Mouse (Mus musculus) embryonic facial prominence, embryonic 15.5 days (tissue): ENCODE measurements around the gene Macf1. TPM values are rescaled to one million over a fixed set of nuclear protein-coding genes. Genes with fewer than 3 reads are reported as not detected.
A peak's percentile ranks its signal among the peaks of the same experiment; 100 is the strongest.

ENCODE experiments used
- ATAC-seq: fragments of 200-750 bp; cut with Nextera tagmentation; 2 replicates; pipeline ENCODE4 v1.8.0; 2017; ENCODE audit warnings: low read depth, moderate TSS enrichment; ENCODE audit not compliant: insufficient number of reproducible peaks, low FRiP score, low TSS enrichment
- H3K27ac ChIP-seq: fragments of 300-500 bp; sonication (generic); replicated peaks from 2 replicates; pipeline ENCODE4 v1.5.1; 2015; ENCODE audit warnings: mild to moderate bottlenecking, inconsistent platforms
- H3K27me3 ChIP-seq: fragments of 300-500 bp; sonication (generic); 2 replicates; pipeline ENCODE4 v1.6.1; 2015; ENCODE audit warnings: inconsistent platforms
- H3K36me3 ChIP-seq: fragments of 300-500 bp; sonication (generic); 2 replicates; pipeline ENCODE4 v1.6.1; 2015; ENCODE audit warnings: mild to moderate bottlenecking, inconsistent platforms
- H3K4me1 ChIP-seq: fragments of 300-500 bp; sonication (generic); 2 replicates; pipeline ENCODE4 v1.6.1; 2015; ENCODE audit warnings: inconsistent platforms
- H3K4me2 ChIP-seq: fragments of 300-500 bp; sonication (generic); replicated peaks from 2 replicates; pipeline ENCODE4 v1.6.1; 2015; ENCODE audit warnings: mild to moderate bottlenecking, inconsistent platforms
- H3K4me3 ChIP-seq: fragments of 300-500 bp; sonication (generic); replicated peaks from 2 replicates; pipeline ENCODE4 v1.5.1; 2015; ENCODE audit warnings: mild to moderate bottlenecking, inconsistent platforms
- H3K9ac ChIP-seq: fragments of 300-500 bp; sonication (generic); 2 replicates; pipeline ENCODE4 v1.6.1; 2015; ENCODE audit warnings: inconsistent platforms
- H3K9me3 ChIP-seq: fragments of 300-500 bp; sonication (generic); replicated peaks from 2 replicates; pipeline ENCODE4 v1.6.1; 2016; ENCODE audit warnings: inconsistent platforms
- WGBS: fragments of 180-500 bp; shearing (Covaris S2); methylation state at CpG from one replicate; pipeline ENCODE4 v1.1.7; 2015; 5-methylcytosine and 5-hydroxymethylcytosine counted together
- polyA plus RNA-seq: library from polyadenylated mRNA; unstranded; fragments of >200 nt; fragmentation: Nextera tagmentation; extraction: Ambion mirVana; gene quantifications from 2 replicates; pipeline ENCODE4 v1.2.1, GENCODE M21; 2015

Macf1 gene
- polyA plus RNA-seq, 1 experiment from 2014 or later = 42.5 TPM

DNA sequence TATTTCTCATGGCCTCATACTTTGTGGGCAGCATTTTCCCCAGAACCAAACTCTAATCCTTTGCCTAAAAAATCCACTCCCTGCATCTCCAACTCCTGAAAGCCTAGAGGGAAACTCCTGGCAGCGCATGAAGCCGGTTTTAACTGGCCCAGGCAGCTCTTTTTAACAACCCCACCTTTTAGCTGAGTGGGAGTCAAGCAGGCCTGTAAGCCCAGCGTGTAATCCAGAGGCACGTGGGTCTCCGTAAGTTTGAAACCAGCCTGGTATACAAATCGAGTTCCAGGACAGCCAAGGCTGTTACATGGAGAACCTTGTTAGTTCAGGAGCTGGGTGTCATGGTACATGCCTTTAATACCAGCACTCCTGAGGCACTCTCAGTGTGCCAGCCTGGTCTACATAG lies 14.5 kb downstream of the Macf1 start:
- Histone ChIP-seq H3K9me3 (no peaks in the 10 kb centered on the region), H3K4me2 (no peak overlapping the region), H3K36me3 (peaks cover 3% of the 10 kb centered on the region; the same call in 1 of the 2 replicates), H3K4me3 (no peak overlapping the region), H3K27ac (no peak overlapping the region), H3K9ac (no peak overlapping the region), H3K4me1 (peaks cover 16% of the 10 kb centered on the region), H3K27me3 (no peaks in the 10 kb centered on the region)
- ATAC-seq = no peak
- 63% methylated on average over 6 of the region's 6 CpGs for WGBS

DNA sequence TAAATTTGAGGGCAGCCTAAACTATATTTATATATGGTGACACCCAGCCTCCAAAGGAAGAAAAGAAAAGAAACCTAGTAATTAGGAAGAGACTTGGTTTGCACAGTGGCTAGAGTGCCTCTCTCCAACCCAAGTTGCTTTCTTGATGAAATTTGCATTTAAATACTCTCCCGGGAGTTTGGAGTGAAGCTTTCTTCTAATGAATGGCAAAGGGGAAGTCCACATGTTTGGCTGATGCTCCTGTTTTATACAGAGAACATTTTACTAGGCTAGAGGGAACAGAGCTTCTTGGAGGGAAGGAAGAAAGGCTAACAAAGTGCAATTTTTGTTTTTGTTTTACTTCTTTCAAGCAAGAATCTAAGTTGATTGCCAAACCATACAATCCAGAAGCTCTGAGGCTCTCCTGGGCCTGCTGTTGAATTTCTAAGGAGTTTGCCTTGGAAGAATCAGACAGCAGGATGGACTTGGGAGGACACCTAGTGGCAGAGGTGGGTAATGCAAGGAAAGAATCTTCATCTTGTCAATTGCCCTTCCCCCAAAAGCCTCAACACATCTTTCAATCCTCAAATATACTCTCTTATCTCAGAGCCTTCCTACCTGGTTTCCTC lies 16.8 kb downstream of the Macf1 start:
- Histone ChIP-seq H3K27me3 (no peaks in the 10 kb centered on the region), H3K36me3 (peaks cover 3% of the 10 kb centered on the region; the same call in 1 of the 2 replicates), H3K4me2 (no peak overlapping the region), H3K9me3 (no peaks in the 10 kb centered on the region), H3K9ac (no peak overlapping the region), H3K4me1 (peaks cover 27% of the 10 kb centered on the region), H3K27ac (peak overlapping the region; percentile 55), H3K4me3 (no peak overlapping the region)
- no peak for ATAC-seq
- 27% methylated on average over 1 of the region's 1 CpGs for WGBS

DNA sequence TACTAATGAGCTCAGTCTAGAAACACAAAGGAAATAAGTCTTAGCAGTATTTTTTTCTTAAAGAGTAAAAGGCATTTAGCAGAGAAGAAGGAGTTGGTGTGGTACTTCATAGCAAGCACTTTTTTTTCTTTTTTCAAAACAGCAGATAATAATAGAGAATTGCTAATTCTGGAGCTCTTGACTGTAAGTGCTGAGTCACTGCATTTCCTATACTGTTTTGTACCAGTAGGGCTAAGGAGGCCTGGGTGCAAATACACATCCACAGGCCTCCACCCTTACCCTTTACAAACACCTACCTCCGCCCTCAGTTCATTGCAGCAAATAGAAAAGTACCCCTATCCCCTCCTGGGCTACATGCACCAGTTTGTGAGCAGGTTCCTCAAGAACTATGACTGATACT lies 17.6 kb downstream of the Macf1 start:
- H3K27me3 ChIP-seq = no peaks in the 10 kb centered on the region
- H3K4me2 ChIP-seq = no peak overlapping the region
- ATAC-seq = no peak
- peaks cover 3% of the 10 kb centered on the region; the same call in 1 of the 2 replicates for H3K36me3 ChIP-seq
- no peak overlapping the region for H3K4me3 ChIP-seq
- H3K27ac ChIP-seq = peak overlapping the region; percentile 55; the same call in 1 of the 2 replicates
- no peaks in the 10 kb centered on the region for H3K9me3 ChIP-seq
- H3K9ac ChIP-seq = no peak overlapping the region
- 86% methylated on average over 1 of the region's 1 CpGs for WGBS
- peaks cover 35% of the 10 kb centered on the region for H3K4me1 ChIP-seq

DNA sequence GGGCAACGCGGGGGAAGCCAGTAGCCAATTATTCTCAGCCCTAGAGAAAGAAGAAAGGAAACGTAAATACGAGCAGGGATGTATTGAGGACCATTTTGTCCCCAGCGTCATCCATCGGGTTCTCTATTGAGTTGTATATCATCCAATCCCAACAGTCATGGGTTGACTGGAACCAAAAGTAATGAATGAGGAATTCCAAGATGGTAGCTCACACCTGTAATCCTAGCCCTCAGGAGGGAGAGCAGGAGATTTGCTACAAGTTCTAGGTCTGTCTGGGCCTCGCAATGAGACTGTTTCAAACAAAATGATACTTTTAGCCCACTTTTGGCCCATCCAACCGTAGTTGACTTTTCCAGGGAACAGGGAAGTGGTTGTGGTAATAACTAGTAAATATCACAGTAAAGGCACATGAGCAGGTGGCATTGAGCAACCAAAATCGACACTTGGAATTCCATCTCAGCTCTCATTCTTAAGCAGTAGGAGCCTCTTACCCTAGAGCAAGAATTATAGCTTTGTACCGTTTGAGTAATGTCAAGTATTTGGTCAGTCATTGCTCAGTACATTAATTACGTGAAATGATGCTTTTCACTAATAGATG lies 18.4 kb downstream of the Macf1 start:
- peaks cover 37% of the 10 kb centered on the region for H3K4me1 ChIP-seq
- no peak for ATAC-seq
- H3K36me3 ChIP-seq = no peaks in the 10 kb centered on the region
- peak overlapping the region; percentile 96 for H3K27ac ChIP-seq
- H3K4me2 ChIP-seq = peak overlapping the region; percentile 78
- peak overlapping the region; percentile 96 for H3K9ac ChIP-seq
- H3K4me3 ChIP-seq = peak overlapping the region; percentile 91
- WGBS = 34% methylated on average over 11 of the region's 11 CpGs
- no peaks in the 10 kb centered on the region for H3K9me3 ChIP-seq
- no peaks in the 10 kb centered on the region for H3K27me3 ChIP-seq

DNA sequence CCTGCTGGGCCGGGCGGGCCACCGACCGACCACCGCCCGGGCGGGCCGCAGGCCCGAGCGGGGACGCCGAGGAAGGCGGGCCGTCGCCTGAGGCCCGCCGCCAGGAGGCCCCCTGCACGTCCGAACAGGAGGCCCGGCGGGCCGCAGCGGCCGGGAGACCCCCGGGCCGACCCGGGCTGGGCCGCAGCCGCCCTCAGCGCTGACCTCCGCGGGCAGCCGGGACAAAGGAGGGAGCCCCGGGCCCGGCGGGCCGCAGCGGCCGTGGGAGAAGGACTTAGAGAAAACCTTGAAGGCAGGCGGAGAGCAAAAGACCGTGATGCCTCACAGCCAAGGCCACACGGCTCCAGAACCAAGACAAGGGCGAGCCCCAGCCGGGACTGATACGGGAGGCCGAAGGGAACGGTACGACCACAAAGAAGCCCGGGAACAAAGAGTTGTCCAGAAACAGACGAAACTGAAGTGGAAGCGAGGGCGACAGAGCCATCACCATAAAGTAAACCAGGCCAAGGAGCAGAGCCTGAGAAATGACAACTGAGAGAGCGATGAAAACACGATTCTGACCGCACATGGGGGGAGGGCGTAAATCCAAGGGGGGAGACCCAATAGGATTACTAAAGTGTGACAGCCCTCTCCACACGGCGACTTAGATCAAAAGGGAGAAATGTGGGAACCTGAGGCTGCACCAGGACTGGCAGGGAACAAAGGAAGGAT lies 19.1 kb downstream of the Macf1 start:
- Histone ChIP-seq H3K4me3 (peak overlapping the region; percentile 91), H3K9me3 (no peaks in the 10 kb centered on the region), H3K36me3 (no peaks in the 10 kb centered on the region), H3K9ac (peak overlapping the region; percentile 96), H3K27me3 (no peaks in the 10 kb centered on the region), H3K4me2 (peak overlapping the region; percentile 78), H3K4me1 (peaks cover 37% of the 10 kb centered on the region), H3K27ac (peak overlapping the region; percentile 96)
- WGBS = 1% methylated on average over 58 of the region's 58 CpGs
- peak; percentile 2; the same call in 1 of the 2 replicates for ATAC-seq

GRCm38 (mm10) chr4:123664021-123664950 lies 19.9 kb downstream of the Macf1 start:
- under 1% methylated on average over 105 of the region's 125 CpGs for WGBS
- H3K4me3 ChIP-seq = peak overlapping the region; percentile 91
- no peaks in the 10 kb centered on the region for H3K36me3 ChIP-seq
- no peaks in the 10 kb centered on the region for H3K27me3 ChIP-seq
- peak overlapping the region; percentile 96 for H3K27ac ChIP-seq
- H3K9me3 ChIP-seq = no peaks in the 10 kb centered on the region
- peak overlapping the region; percentile 78 for H3K4me2 ChIP-seq
- ATAC-seq = peak; percentile 89
- peak overlapping the region; percentile 96 for H3K9ac ChIP-seq
- peaks cover 37% of the 10 kb centered on the region for H3K4me1 ChIP-seq

- Histone ChIP-seq H3K9me3 (no peaks in the 10 kb centered on the region), H3K27me3 (no peaks in the 10 kb centered on the region), H3K36me3 (no peaks in the 10 kb centered on the region), H3K9ac (peak overlapping the region; percentile 96), H3K4me2 (peak overlapping the region; percentile 78), H3K4me1 (peaks cover 37% of the 10 kb centered on the region), H3K27ac (peak overlapping the region; percentile 96), H3K4me3 (peak overlapping the region; percentile 91)
- 0% methylated on average over 10 of the region's 12 CpGs for WGBS
- no peak for ATAC-seq
These were observed 20.5 kb downstream of the Macf1 start for GRCm38 (mm10) chr4:123663688-123663965.

GRCm38 (mm10) chr4:123662914-123663687 lies 21.1 kb downstream of the Macf1 start:
- Histone ChIP-seq H3K27ac (peak overlapping the region; percentile 96), H3K4me3 (peak overlapping the region; percentile 91), H3K9ac (peak overlapping the region; percentile 96), H3K9me3 (no peaks in the 10 kb centered on the region), H3K27me3 (no peaks in the 10 kb centered on the region), H3K4me2 (peak overlapping the region; percentile 78), H3K4me1 (peaks cover 37% of the 10 kb centered on the region), H3K36me3 (no peaks in the 10 kb centered on the region)
- no peak for ATAC-seq
- WGBS = 3% methylated on average over 15 of the region's 15 CpGs

- Histone ChIP-seq H3K27me3 (no peaks in the 10 kb centered on the region), H3K4me3 (no peak overlapping the region), H3K27ac (no peak overlapping the region), H3K4me1 (peaks cover 17% of the 10 kb centered on the region), H3K36me3 (no peaks in the 10 kb centered on the region), H3K4me2 (no peak overlapping the region), H3K9ac (no peak overlapping the region), H3K9me3 (no peaks in the 10 kb centered on the region)
- WGBS = 85% methylated on average over 1 of the region's 1 CpGs
- no peak for ATAC-seq
These were observed 26.0 kb downstream of the Macf1 start for GRCm38 (mm10) chr4:123658175-123658574.

GRCm38 (mm10) chr4:123655245-123655644 lies 28.9 kb downstream of the Macf1 start:
- ATAC-seq = no peak
- H3K36me3 ChIP-seq = no peaks in the 10 kb centered on the region
- H3K9ac ChIP-seq = no peak overlapping the region
- H3K27me3 ChIP-seq = no peaks in the 10 kb centered on the region
- H3K4me3 ChIP-seq = no peak overlapping the region
- H3K4me2 ChIP-seq = no peak overlapping the region
- H3K27ac ChIP-seq = no peak overlapping the region
- no peaks in the 10 kb centered on the region for H3K9me3 ChIP-seq
- 90% methylated on average over 5 of the region's 5 CpGs for WGBS
- H3K4me1 ChIP-seq = 0 out of 2 replicates have a peak, but pooled peaks cover 4% of the 10 kb centered on the region
